Mouse (Mus musculus) heart, adult 8-10 months (tissue): ENCODE data around the gene Tmem14a. TPM values are rescaled to one million over a fixed set of nuclear protein-coding genes. Genes with fewer than 3 reads are reported as not detected.

Experiments
- total RNA-seq, 4 experiments: library from RNA; stranded (reverse); gene quantifications; 2 replicates each; pipeline ENCODE4 v1.2.4; 2022

The Tmem14a gene
- total RNA-seq, 4 experiments from 2014 or later, result 2.6 to 5.2 (median 4.2) TPM

Other genes starting within 250 kb of the Tmem14a start
- 1 to 10 TPM; 4.3 to 5.8 (median 4.9) TPM for gene Tram2, start 139.3 kb upstream of the Tmem14a start, total RNA-seq
- 10 to 100 TPM in 3 of 4 experiments, 1 to 10 TPM in 1; 8.0 to 17.7 (median 12.2) TPM for gene Gsta3, start 22.0 kb downstream of the Tmem14a start, total RNA-seq
- not detected for gene Khdc1a, start 131.1 kb downstream of the Tmem14a start, total RNA-seq
- gene Khdc1c, start 149.8 kb downstream of the Tmem14a start, total RNA-seq, result not detected
- not detected for gene Khdc1b, start 165.0 kb downstream of the Tmem14a start, total RNA-seq